Mouse (Mus musculus) intestine, postnatal 0 days (tissue): Measurements from ENCODE around the gene Fam92b. TPM values are rescaled to one million over a fixed set of nuclear protein-coding genes. Genes with fewer than 3 reads are reported as not detected.
A peak's percentile ranks its signal among the peaks of the same experiment; 100 is the strongest.

ENCODE experiments used
- ATAC-seq: fragments of 200-750 bp; cut with Nextera tagmentation; 2 replicates; pipeline ENCODE4 v1.8.0; 2017; ENCODE audit warnings: mild to moderate bottlenecking, moderate TSS enrichment, moderate library complexity
- H3K27ac ChIP-seq: fragments of 300-500 bp; sonication (generic); 2 replicates; pipeline ENCODE4 v1.5.1; 2014; ENCODE audit warnings: mild to moderate bottlenecking, low read depth, low read length, moderate library complexity
- H3K27me3 ChIP-seq: fragments of 300-500 bp; sonication (generic); replicated peaks from 2 replicates; pipeline ENCODE4 v1.6.1; 2014; ENCODE audit warnings: low read length, mixed read lengths; ENCODE audit not compliant: control insufficient read depth, insufficient read depth
- H3K36me3 ChIP-seq: fragments of 300-500 bp; sonication (generic); 2 replicates; pipeline ENCODE4 v1.6.1; 2014; ENCODE audit warnings: mild to moderate bottlenecking, moderate library complexity; ENCODE audit not compliant: control insufficient read depth, insufficient read depth
- H3K4me1 ChIP-seq: fragments of 300-500 bp; sonication (generic); replicated peaks from 2 replicates; pipeline ENCODE4 v1.6.1; 2014; ENCODE audit warnings: antibody characterized with exemption, low read length, mixed read lengths; ENCODE audit not compliant: control insufficient read depth, insufficient read depth
- H3K4me2 ChIP-seq: fragments of 300-500 bp; sonication (generic); replicated peaks from 2 replicates; pipeline ENCODE4 v1.6.1; 2014; ENCODE audit warnings: low read depth, mild to moderate bottlenecking, moderate library complexity
- H3K4me3 ChIP-seq: fragments of 300-500 bp; sonication (generic); 2 replicates; pipeline ENCODE4 v1.5.1; 2014; ENCODE audit warnings: low read depth, low read length
- H3K9ac ChIP-seq: fragments of 300-500 bp; sonication (generic); 2 replicates; pipeline ENCODE4 v1.6.1; 2014; ENCODE audit warnings: mild to moderate bottlenecking, low read depth, low read length
- H3K9me3 ChIP-seq: fragments of 300-500 bp; sonication (generic); 2 replicates; pipeline ENCODE4 v1.6.1; 2016; ENCODE audit warnings: mixed run types; ENCODE audit not compliant: control insufficient read depth
- CTCF ChIP-seq: sonication (generic); IDR thresholded peaks from 2 replicates; pipeline ENCODE4 v1.5.1; 2016; ENCODE audit warnings: low read depth, mild to moderate bottlenecking, control low read depth, antibody characterized with exemption, moderate library complexity
- WGBS: fragments of 180-500 bp; shearing (Covaris S2); extraction: QIAGEN DNeasy Blood & Tissue Kit; methylation state at CpG from one replicate; pipeline ENCODE4 v1.1.7; 2014; 5-methylcytosine and 5-hydroxymethylcytosine counted together
- polyA plus RNA-seq: library from polyadenylated mRNA; unstranded; fragments of >200 nt; fragmentation: Nextera tagmentation; extraction: Ambion mirVana; gene quantifications from 2 replicates; pipeline ENCODE4 v1.2.1, GENCODE M21; 2015

Gene Fam92b
- polyA plus RNA-seq, 1 experiment from 2014 or later = not detected

GRCm38 (mm10) chr8:120215416-120216141, 38.3 kb upstream of the Fam92b start:
- 49% methylated on average over 7 of the region's 7 CpGs for WGBS
- Histone ChIP-seq H3K27ac (0 out of 2 replicates have a peak overlapping the region, but pooled peaks have one; percentile 41), H3K9me3 (no peaks in the 10 kb centered on the region), H3K4me3 (no peak overlapping the region), H3K36me3 (no peaks in the 10 kb centered on the region), H3K4me2 (no peak overlapping the region), H3K4me1 (peaks cover 6% of the 10 kb centered on the region), H3K9ac (no peak overlapping the region), H3K27me3 (no peaks in the 10 kb centered on the region; the same call in 1 of the 2 replicates)
- no peak for TF ChIP-seq CTCF
- no peak for ATAC-seq

- no peak overlapping the region for H3K9ac ChIP-seq
- no peaks in the 10 kb centered on the region; the same call in 1 of the 2 replicates for H3K27me3 ChIP-seq
- WGBS = 80% methylated on average over 5 of the region's 5 CpGs
- no peak overlapping the region for H3K4me2 ChIP-seq
- peaks cover 6% of the 10 kb centered on the region for H3K4me1 ChIP-seq
- no peak overlapping the region for H3K27ac ChIP-seq
- H3K9me3 ChIP-seq = no peaks in the 10 kb centered on the region
- TF ChIP-seq CTCF = no peak
- no peaks in the 10 kb centered on the region for H3K36me3 ChIP-seq
- no peak for ATAC-seq
- H3K4me3 ChIP-seq = no peak overlapping the region
These were observed 36.7 kb upstream of the Fam92b start for GRCm38 (mm10) chr8:120213939-120214338.

- Histone ChIP-seq H3K9ac (no peak overlapping the region), H3K27ac (no peak overlapping the region), H3K4me2 (no peak overlapping the region), H3K27me3 (no peaks in the 10 kb centered on the region; the same call in 1 of the 2 replicates), H3K4me3 (no peak overlapping the region), H3K9me3 (no peaks in the 10 kb centered on the region), H3K36me3 (no peaks in the 10 kb centered on the region), H3K4me1 (peaks cover 6% of the 10 kb centered on the region)
- no peak for ATAC-seq
- 91% methylated on average over 3 of the region's 3 CpGs for WGBS
- TF ChIP-seq CTCF = no peak
These were observed 36.0 kb upstream of the Fam92b start for GRCm38 (mm10) chr8:120213229-120213628.

GRCm38 (mm10) chr8:120212596-120212995, 35.3 kb upstream of the Fam92b start:
- TF ChIP-seq CTCF = no peak
- no peaks in the 10 kb centered on the region for H3K9me3 ChIP-seq
- H3K4me3 ChIP-seq = no peak overlapping the region
- H3K27me3 ChIP-seq = no peaks in the 10 kb centered on the region; the same call in 1 of the 2 replicates
- ATAC-seq = no peak
- H3K4me1 ChIP-seq = peaks cover 6% of the 10 kb centered on the region
- no peak overlapping the region for H3K27ac ChIP-seq
- H3K4me2 ChIP-seq = no peak overlapping the region
- H3K36me3 ChIP-seq = no peaks in the 10 kb centered on the region
- 87% methylated on average over 7 of the region's 7 CpGs for WGBS
- H3K9ac ChIP-seq = no peak overlapping the region

GRCm38 (mm10) chr8:120211345-120211744, 34.1 kb upstream of the Fam92b start:
- WGBS = 16% methylated on average over 3 of the region's 4 CpGs
- Histone ChIP-seq H3K27ac (no peak overlapping the region), H3K9me3 (no peaks in the 10 kb centered on the region), H3K4me2 (no peak overlapping the region), H3K4me3 (no peak overlapping the region), H3K4me1 (no peaks in the 10 kb centered on the region), H3K9ac (no peak overlapping the region), H3K27me3 (no peaks in the 10 kb centered on the region; the same call in 1 of the 2 replicates), H3K36me3 (no peaks in the 10 kb centered on the region)
- ATAC-seq = no peak
- TF ChIP-seq CTCF = peak; percentile 66

GRCm38 (mm10) chr8:120208113-120208512, 30.8 kb upstream of the Fam92b start:
- Histone ChIP-seq H3K36me3 (no peaks in the 10 kb centered on the region), H3K4me3 (no peak overlapping the region), H3K9ac (no peak overlapping the region), H3K4me1 (no peaks in the 10 kb centered on the region; the same call in 1 of the 2 replicates), H3K4me2 (no peak overlapping the region), H3K9me3 (no peaks in the 10 kb centered on the region), H3K27ac (no peak overlapping the region), H3K27me3 (no peaks in the 10 kb centered on the region)
- 32% methylated on average over 11 of the region's 11 CpGs for WGBS
- ATAC-seq = no peak
- TF ChIP-seq CTCF = no peak
